In genomic region chr3:90603623-90604022, GRCm38 (mm10) we compare ENCODE assay signal across 9 mouse cellular contexts. TPM values are rescaled to one million over a fixed set of nuclear protein-coding genes. Genes with fewer than 3 reads are reported as not detected.
DNase-seq lines count a peak whose midpoint lies in the region; ATAC-seq and TF ChIP-seq lines count a peak whose summit lies in the region.
"Had no signal": no experiment of that assay in that cellular context is flagged by ENCODE, and none has a peak within 500 bp of the region (broad histone marks: within the 10 kb centered on the region; RNA-seq: fewer than 3 reads in every experiment).

Gene S100a4, plus strand, starts transcription at chr3:90603771.

- H3ac ChIP-seq in C2C12 (ENCODE audit: control insufficient read depth, insufficient read length, low read depth), result peak within 1 kb of the TSS; percentile 77

- WGBS in intestine, embryonic 14.5 days, result 43% methylated on average over 3 of the region's 3 CpGs
- 50% methylated on average over 3 of the region's 3 CpGs for WGBS in intestine, postnatal 0 days
- WGBS in embryonic facial prominence, embryonic 12.5 days, result 23% methylated on average over 3 of the region's 3 CpGs

- H3K4me3 ChIP-seq in intestine, embryonic 14.5 days (ENCODE audit: low read depth, low read length), result no peak within 1 kb of the TSS
- no peak within 1 kb of the TSS for H3K4me3 ChIP-seq in intestine, postnatal 0 days (ENCODE audit: low read depth, low read length)
- peak within 1 kb of the TSS; percentile 44 for H3K4me3 ChIP-seq in C2C12 (ENCODE audit: insufficient read depth, poor library complexity, severe bottlenecking)
- H3K4me3 ChIP-seq in embryonic facial prominence, embryonic 12.5 days, result no peak within 1 kb of the TSS

- peaks cover 51% of the 10 kb centered on the region for H3K79me2 ChIP-seq in C2C12 (ENCODE audit: control insufficient read depth, insufficient read depth)

- H3K4me2 ChIP-seq in intestine, embryonic 14.5 days (ENCODE audit: low read length), result no peak within 1 kb of the TSS
- no peak within 1 kb of the TSS for H3K4me2 ChIP-seq in intestine, postnatal 0 days (replicated peaks; ENCODE audit: low read depth)
- H3K4me2 ChIP-seq in embryonic facial prominence, embryonic 12.5 days (replicated peaks), result 0 out of 2 replicates have a peak within 1 kb of the TSS, but pooled peaks have one; percentile 2

- peaks cover 33% of the 10 kb centered on the region for H3K79me3 ChIP-seq in C2C12 (ENCODE audit: low read depth)

- H3K9ac ChIP-seq in intestine, embryonic 14.5 days (ENCODE audit: low read length), result no peak within 1 kb of the TSS
- no peak within 1 kb of the TSS for H3K9ac ChIP-seq in intestine, postnatal 0 days (ENCODE audit: low read depth, low read length)
- H3K9ac ChIP-seq in embryonic facial prominence, embryonic 12.5 days, result no peak within 1 kb of the TSS

- H3K4me1 ChIP-seq in intestine, embryonic 14.5 days (replicated peaks; ENCODE audit: control insufficient read depth, insufficient read depth, low read length), result peaks cover 23% of the 10 kb centered on the region
- no peaks in the 10 kb centered on the region for H3K4me1 ChIP-seq in intestine, postnatal 0 days (replicated peaks; ENCODE audit: control insufficient read depth, insufficient read depth, low read length)
- H3K4me1 ChIP-seq in embryonic facial prominence, embryonic 12.5 days, result peaks cover 30% of the 10 kb centered on the region

- ATAC-seq in intestine, embryonic 14.5 days (replicated peaks; ENCODE audit: low FRiP score, low TSS enrichment, low read depth), result no peak
- no peak for ATAC-seq in intestine, postnatal 0 days
- ATAC-seq in embryonic facial prominence, embryonic 12.5 days (ENCODE audit: insufficient number of reproducible peaks, insufficient read depth, low FRiP score, low TSS enrichment), result peak; percentile 62; the same call in 1 of the 2 replicates
- ATAC-seq in hematopoietic stem cell, adult 5-6 weeks (replicated peaks in 1 of 2; ENCODE audit: insufficient read depth in 1 of 2, low FRiP score in 2 of 2, low TSS enrichment in 1 of 2, low read depth in 1 of 2, poor library complexity in 2 of 2, severe bottlenecking in 2 of 2), result peak; percentile 87 to 90

- no peaks in the 10 kb centered on the region for H3K9me3 ChIP-seq in intestine, embryonic 14.5 days (ENCODE audit: control insufficient read depth, low read length)
- no peaks in the 10 kb centered on the region for H3K9me3 ChIP-seq in intestine, postnatal 0 days (ENCODE audit: control insufficient read depth)
- H3K9me3 ChIP-seq in embryonic facial prominence, embryonic 12.5 days, result no peaks in the 10 kb centered on the region

- no peaks in the 10 kb centered on the region for H3K36me3 ChIP-seq in intestine, embryonic 14.5 days (ENCODE audit: control insufficient read depth, insufficient read depth, low read length)
- H3K36me3 ChIP-seq in intestine, postnatal 0 days (ENCODE audit: control insufficient read depth, insufficient read depth), result no peaks in the 10 kb centered on the region
- H3K36me3 ChIP-seq in C2C12 (ENCODE audit: control insufficient read depth, insufficient read depth), result peaks cover 23% of the 10 kb centered on the region
- no peaks in the 10 kb centered on the region for H3K36me3 ChIP-seq in embryonic facial prominence, embryonic 12.5 days

- TF ChIP-seq CTCF in intestine, postnatal 0 days (IDR thresholded peaks at IDR 0.05; ENCODE audit: low read depth), result no peak
- TF ChIP-seq CTCF in C2C12 (IDR thresholded peaks at IDR 0.05; ENCODE audit: control insufficient read depth, insufficient read depth, insufficient read length), result no peak

- no peak for DNase-seq in intestine, embryonic 14.5 days (ENCODE audit: low spot score)
- no peak for DNase-seq in testis, postnatal 10 days (ENCODE audit: low spot score)
- DNase-seq in spleen, postnatal 10 days (ENCODE audit: low spot score in 2 of 2), result no peak
- DNase-seq in ovary, postnatal 14 days (ENCODE audit: low spot score), result no peak

- H3K27ac ChIP-seq in intestine, embryonic 14.5 days (ENCODE audit: low read depth), result peak within 1 kb of the TSS; percentile 44
- H3K27ac ChIP-seq in intestine, postnatal 0 days (ENCODE audit: low read depth, low read length), result no peak within 1 kb of the TSS
- peak within 1 kb of the TSS; percentile 90 for H3K27ac ChIP-seq in embryonic facial prominence, embryonic 12.5 days

- H3K27me3 ChIP-seq in intestine, embryonic 14.5 days (replicated peaks; ENCODE audit: control insufficient read depth, insufficient read depth, low read length), result no peaks in the 10 kb centered on the region
- no peaks in the 10 kb centered on the region for H3K27me3 ChIP-seq in intestine, postnatal 0 days (replicated peaks; ENCODE audit: control insufficient read depth, insufficient read depth, low read length)
- H3K27me3 ChIP-seq in C2C12 (ENCODE audit: control insufficient read depth, insufficient read depth, insufficient read length), result no peaks in the 10 kb centered on the region
- H3K27me3 ChIP-seq in embryonic facial prominence, embryonic 12.5 days, result no peaks in the 10 kb centered on the region

TF ChIP-seq in C2C12, 6 proteins besides CTCF, POLR2A, EP300 and RAD21:
- TF ChIP-seq MYOD1 (IDR thresholded peaks at IDR 0.05; ENCODE audit: control insufficient read depth, insufficient read length, low read depth), result no peak
- no peak for TF ChIP-seq MYOG (IDR thresholded peaks at IDR 0.05; ENCODE audit: control insufficient read depth, extremely low read depth, insufficient read length)
- TF ChIP-seq MAX (IDR thresholded peaks at IDR 0.05), result peak; percentile 68
- TF ChIP-seq FOSL1 (IDR thresholded peaks at IDR 0.05; ENCODE audit: insufficient read depth, low read length, poor library complexity, severe bottlenecking), result no peak
- TF ChIP-seq USF1 (IDR thresholded peaks at IDR 0.05; ENCODE audit: low read depth), result no peak
- TF ChIP-seq CEBPB (IDR thresholded peaks at IDR 0.05; ENCODE audit: low read depth), result no peak

RNA-seq across cellular contexts. Expression of gene S100a4, which starts in this region (rescaled TPM):
- polyA plus RNA-seq in intestine, embryonic 14.5 days (2014; fragmentation: Nextera tagmentation; extraction: Ambion mirVana), result 4.1 and 5.3 TPM in 2 replicates
- 8.6 and 8.7 TPM in 2 replicates for polyA plus RNA-seq in intestine, postnatal 0 days (2015; fragmentation: Nextera tagmentation; extraction: Ambion mirVana)
- polyA plus RNA-seq in C2C12 (2012; fragmentation: generic; extraction: Trizol), result 11,980 TPM
- 4.0 and 7.2 TPM in 2 replicates for polyA plus RNA-seq in embryonic facial prominence, embryonic 12.5 days (2016; fragmentation: Nextera tagmentation; extraction: Ambion mirVana)
- total RNA-seq in hematopoietic stem cell, adult 5-6 weeks (2017), result 29.5 and 78.7 TPM in 2 replicates
- polyA plus RNA-seq: neural tube, embryonic 11.5 days had no signal

Comparison
In these comparisons a context has a peak if more than half of its experiments do, and no peak if none do; other contexts are left out.
1. RNA of gene S100a4 (polyA plus RNA-seq): 11,980 TPM in C2C12 (single experiment); 8.6 to 8.7 TPM in intestine, postnatal 0 days, 4.0 to 7.2 TPM in embryonic facial prominence, embryonic 12.5 days and 4.1 to 5.3 TPM in intestine, embryonic 14.5 days; every median in the first group is over 1,000 times any median in the second.
2. ATAC-seq: peak in embryonic facial prominence, embryonic 12.5 days (single experiment) and hematopoietic stem cell, adult 5-6 weeks (2 of 2); none in intestine, embryonic 14.5 days (single experiment) and intestine, postnatal 0 days (single experiment).